Mouse (Mus musculus) bone marrow macrophage, adult 2 months (primary cell): ENCODE data around the gene Gm14632. TPM values are rescaled to one million over a fixed set of nuclear protein-coding genes. Genes with fewer than 3 reads are reported as not detected.
"Not testable (repeated sequence)": the region's sequence is repeated elsewhere in the genome, so short reads cannot be mapped to it uniquely, and the experiment has no call there.

Experiments
- H3K27ac ChIP-seq: 2 replicates; pipeline ENCODE4 v1.5.1; 2012; ENCODE audit warnings: low read depth, low read length; ENCODE audit not compliant: insufficient read depth
- H3K4me1 ChIP-seq: 2 replicates; pipeline ENCODE4 v1.6.1; 2012; ENCODE audit warnings: low read length; ENCODE audit not compliant: control insufficient read depth, insufficient read depth
- H3K4me3 ChIP-seq: 2 replicates; pipeline ENCODE4 v1.5.1; 2012; ENCODE audit warnings: mild to moderate bottlenecking, low read length, moderate library complexity; ENCODE audit not compliant: insufficient read depth
- polyA plus RNA-seq: library from polyadenylated mRNA; stranded (reverse); fragments of >200 nt; gene quantifications from 2 replicates; pipeline ENCODE4 v1.2.4, GENCODE M21; 2012; ENCODE audit not compliant: missing spikeins, insufficient read depth, insufficient read length

Gm14632 gene
- polyA plus RNA-seq, result not detected in 2 replicates

DNA sequence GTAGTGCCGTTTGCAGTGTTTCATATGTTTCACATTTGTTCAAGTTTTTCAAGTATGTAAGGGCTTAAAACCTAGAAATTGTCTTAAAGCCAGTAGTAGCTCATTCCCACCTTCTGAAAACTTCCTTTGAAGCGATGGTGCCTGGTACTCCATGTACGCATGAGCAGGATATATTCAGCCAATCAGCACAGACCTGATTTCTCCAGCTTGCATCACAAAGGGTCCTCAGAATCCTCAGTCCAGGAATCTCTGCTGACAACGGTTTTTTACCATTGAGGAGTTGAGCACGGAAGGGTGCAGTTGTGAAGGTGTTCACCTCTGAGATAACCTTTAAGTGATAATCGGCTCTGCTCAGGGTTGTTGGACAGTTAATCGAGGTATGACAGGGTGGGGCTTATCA is at the start of gene Gm14632:
Gene Gm14632, plus strand, starts transcription at position 301 of the 400 bp plus-strand sequence.
- not testable (repeated sequence) for H3K4me3 ChIP-seq, H3K27ac ChIP-seq, H3K4me1 ChIP-seq
